Mouse (Mus musculus): ENCODE measurements around the gene Cdkn2aip. TPM values are rescaled to one million over a fixed set of nuclear protein-coding genes. Genes with fewer than 3 reads are reported as not detected.

Gene Cdkn2aip
- total and polyA plus RNA-seq, 3 experiments: 13.5 to 101 (median 14.1) TPM

GRCm38 (mm10) chr8:47697696-47698095 lies 16.0 kb downstream of the Cdkn2aip start:
- no peak for DNase-seq (ENCODE audit: low read depth, low spot score)
- H3K9me3 ChIP-seq (replicated peaks; ENCODE audit: insufficient read depth, low read length): no peaks in the 10 kb centered on the region
- no peak for TF ChIP-seq ZNF384 (IDR thresholded peaks at IDR 0.05; ENCODE audit: low read depth, low read length)
- H3K36me3 ChIP-seq (ENCODE audit: control insufficient read depth in 1 of 2, insufficient read depth in 2 of 2, low read length in 2 of 2): no peaks in the 10 kb centered on the region
- no peaks in the 10 kb centered on the region for H3K79me2 ChIP-seq (ENCODE audit: control insufficient read depth, insufficient read depth, low read length, poor library complexity)
- no peak overlapping the region for H3K27ac ChIP-seq (ENCODE audit: control insufficient read depth, low read depth, low read length)
- H3K27me3 ChIP-seq (ENCODE audit: control insufficient read depth in 1 of 2, insufficient read depth in 2 of 2, low read length in 2 of 2): no peaks in the 10 kb centered on the region
- H3K4me1 ChIP-seq (ENCODE audit: control insufficient read depth in 1 of 2, insufficient read depth in 2 of 2, low read length in 2 of 2): no peaks in the 10 kb centered on the region
- no peak overlapping the region for H3K9ac ChIP-seq (ENCODE audit: control insufficient read depth, low read depth, low read length, poor library complexity, severe bottlenecking)
- H3K4me3 ChIP-seq (ENCODE audit: control insufficient read depth in 1 of 2, insufficient read depth in 1 of 2, low read depth in 2 of 2, low read length in 2 of 2): no peak overlapping the region

- TF ChIP-seq ZKSCAN1 (IDR thresholded peaks at IDR 0.05; ENCODE audit: low read depth, low read length) (no peak), GATA1 (IDR thresholded peaks at IDR 0.05; ENCODE audit: low read depth, low read length) (no peak), RCOR1 (IDR thresholded peaks at IDR 0.05; ENCODE audit: low read depth, low read length) (no peak), JUND (IDR thresholded peaks at IDR 0.05; ENCODE audit: low read depth, low read length) (no peak), MEF2A (IDR thresholded peaks at IDR 0.05; ENCODE audit: extremely low read depth, insufficient replicate concordance, low read depth, low read length, poor library complexity, severe bottlenecking) (no peak), MYB (IDR thresholded peaks at IDR 0.05; ENCODE audit: low read depth, low read length) (no peak), NELFE (IDR thresholded peaks at IDR 0.05; ENCODE audit: low read depth, low read length) (no peak), ZNF384 (IDR thresholded peaks at IDR 0.05; ENCODE audit: low read depth, low read length) (no peak), CTCF (IDR thresholded peaks at IDR 0.05 in 2 of 3, conservative IDR thresholded peaks at IDR 0.05 in 1 of 3; ENCODE audit: control insufficient read depth in 1 of 3, insufficient read depth in 1 of 3, low read depth in 2 of 3, low read length in 3 of 3, poor library complexity in 1 of 3, severe bottlenecking in 1 of 3) (no peak), CHD1 (IDR thresholded peaks at IDR 0.05; ENCODE audit: low read depth, low read length) (no peak), HCFC1 (IDR thresholded peaks at IDR 0.05; ENCODE audit: low read depth, low read length) (no peak), MAZ (IDR thresholded peaks at IDR 0.05; ENCODE audit: low read depth, low read length) (no peak), ETS1 (IDR thresholded peaks at IDR 0.05; ENCODE audit: low read depth, low read length) (no peak), GABPA (IDR thresholded peaks at IDR 0.05; ENCODE audit: low read depth, low read length) (no peak)
- Histone ChIP-seq H3K4me1 (ENCODE audit: control insufficient read depth in 1 of 2, insufficient read depth in 2 of 2, low read length in 2 of 2) (peaks cover 0 to 7% of the 10 kb centered on the region in 2 experiments; a peak in 1 of 4 replicates), H3K79me2 (ENCODE audit: control insufficient read depth, insufficient read depth, low read length, poor library complexity) (no peaks in the 10 kb centered on the region), H3K4me3 (ENCODE audit: control insufficient read depth in 1 of 2, insufficient read depth in 1 of 2, low read depth in 2 of 2, low read length in 2 of 2) (no peak overlapping the region), H3K9me3 (replicated peaks; ENCODE audit: insufficient read depth, low read length) (no peaks in the 10 kb centered on the region), H3K36me3 (ENCODE audit: control insufficient read depth in 1 of 2, insufficient read depth in 2 of 2, low read length in 2 of 2) (no peaks in the 10 kb centered on the region), H3K27me3 (ENCODE audit: control insufficient read depth in 1 of 2, insufficient read depth in 2 of 2, low read length in 2 of 2) (no peaks in the 10 kb centered on the region), H3K9ac (ENCODE audit: control insufficient read depth, low read depth, low read length, poor library complexity, severe bottlenecking) (no peak overlapping the region), H3K27ac (ENCODE audit: control insufficient read depth, low read depth, low read length) (no peak overlapping the region)
- no peak for DNase-seq (ENCODE audit: low read depth, low spot score)
Measured at GRCm38 (mm10) chr8:47695431-47696105, 18.2 kb downstream of the Cdkn2aip start.
